Mouse (Mus musculus) gastrocnemius, adult 18-20 months (tissue): ENCODE measurements around the gene Ubxn6. TPM values are rescaled to one million over a fixed set of nuclear protein-coding genes. Genes with fewer than 3 reads are reported as not detected.
"Not testable (repeated sequence)": the region's sequence is repeated elsewhere in the genome, so short reads cannot be mapped to it uniquely, and the experiment has no call there.

Source experiments
- DNase-seq: peaks from one replicate; pipeline ENCODE4 v3.0.0; 2021; ENCODE audit warnings: low spot score
- total RNA-seq, 2 experiments: library from RNA; stranded (reverse); gene quantifications; 2 replicates each; pipeline ENCODE4 v1.2.3; 2021

The Ubxn6 gene
- total RNA-seq, 2 experiments from 2014 or later = 62.9 to 69.0 TPM

- DNase-seq = no peak
Measured at GRCm38 (mm10) chr17:56102927-56103326, 28.1 kb upstream of the Ubxn6 start.

- no peak for DNase-seq
Measured at GRCm38 (mm10) chr17:56102158-56102557, 27.3 kb upstream of the Ubxn6 start.

DNA sequence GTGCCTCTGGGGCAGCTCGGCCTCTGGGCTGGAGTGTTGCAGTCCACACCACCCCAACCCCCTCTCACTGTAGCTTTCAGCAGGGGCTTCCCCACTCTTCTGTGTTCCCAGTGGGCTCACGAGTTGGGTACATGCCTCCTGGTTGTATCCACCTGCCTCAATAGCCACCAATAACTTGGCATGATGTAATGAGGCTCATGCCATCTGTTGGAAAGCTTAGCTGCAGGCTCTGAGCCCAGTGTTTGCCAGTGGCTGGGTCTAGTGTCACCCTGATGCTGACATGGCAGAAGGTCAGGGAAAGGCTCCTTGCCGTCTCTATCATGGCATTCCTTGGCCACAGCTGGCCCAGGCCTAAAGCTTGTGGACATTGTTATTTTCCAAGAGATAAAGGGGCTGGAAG is 26.0 kb upstream of the Ubxn6 start:
- peak; percentile 79 for DNase-seq

DNA sequence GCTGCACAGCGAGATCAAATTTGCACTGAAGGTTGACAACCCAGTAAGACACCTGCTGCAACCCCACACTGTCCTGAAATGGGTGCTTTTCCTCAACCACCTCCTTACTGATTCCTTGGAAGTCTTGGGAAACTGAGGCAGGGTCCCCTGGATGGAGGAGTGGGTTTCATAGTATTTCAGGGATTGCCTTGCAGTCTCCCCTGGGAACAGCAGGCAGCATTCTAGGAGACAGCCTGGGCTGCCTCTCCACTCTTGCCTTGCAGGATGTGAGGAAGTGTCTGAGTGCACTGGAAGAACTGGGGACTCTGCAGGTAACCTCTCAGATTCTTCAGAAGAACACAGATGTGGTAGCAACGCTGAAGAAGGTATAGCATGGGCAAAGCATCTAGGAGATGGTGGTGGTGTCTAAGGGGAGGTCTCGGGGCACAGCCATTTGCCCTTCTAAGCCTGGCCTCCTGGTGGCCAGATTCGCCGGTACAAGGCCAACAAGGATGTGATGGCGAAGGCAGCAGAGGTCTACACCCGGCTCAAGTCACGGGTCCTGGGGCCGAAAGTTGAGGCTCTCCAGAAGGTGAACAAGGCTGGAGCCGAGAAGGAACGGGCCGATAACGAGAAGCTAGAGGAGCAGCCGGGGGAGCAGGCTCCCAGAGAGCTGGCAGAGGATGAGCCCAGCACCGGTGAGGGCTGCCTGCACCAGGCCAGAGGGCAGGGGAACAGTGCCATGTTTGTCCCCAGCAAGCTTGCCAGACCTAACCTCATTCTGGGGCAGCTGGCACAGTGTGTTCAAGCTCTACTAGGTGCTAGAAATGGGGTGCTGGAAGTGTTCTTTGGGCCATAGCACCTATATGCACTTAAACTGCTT is 24.1 kb upstream of the Ubxn6 start:
- peak; percentile 71 for DNase-seq

- no peak for DNase-seq
Measured at GRCm38 (mm10) chr17:56098180-56098579, 23.4 kb upstream of the Ubxn6 start.

- DNase-seq = no peak
Measured at GRCm38 (mm10) chr17:56096883-56097282, 22.1 kb upstream of the Ubxn6 start.

GRCm38 (mm10) chr17:56092794-56093193 is 18.0 kb upstream of the Ubxn6 start:
- DNase-seq = no peak

- no peak for DNase-seq
Measured at GRCm38 (mm10) chr17:56092312-56092711, 17.5 kb upstream of the Ubxn6 start.

GRCm38 (mm10) chr17:56080781-56081585 is 6.2 kb upstream of the Ubxn6 start:
- no peak for DNase-seq

GRCm38 (mm10) chr17:56079921-56080320 is 5.1 kb upstream of the Ubxn6 start:
- DNase-seq = no peak

GRCm38 (mm10) chr17:56078880-56079795 is 4.3 kb upstream of the Ubxn6 start, which contains the start of gene Hdgfl2:
Gene Hdgfl2, plus strand, starts transcription at chr17:56079634.
- peak; percentile 100 for DNase-seq

DNA sequence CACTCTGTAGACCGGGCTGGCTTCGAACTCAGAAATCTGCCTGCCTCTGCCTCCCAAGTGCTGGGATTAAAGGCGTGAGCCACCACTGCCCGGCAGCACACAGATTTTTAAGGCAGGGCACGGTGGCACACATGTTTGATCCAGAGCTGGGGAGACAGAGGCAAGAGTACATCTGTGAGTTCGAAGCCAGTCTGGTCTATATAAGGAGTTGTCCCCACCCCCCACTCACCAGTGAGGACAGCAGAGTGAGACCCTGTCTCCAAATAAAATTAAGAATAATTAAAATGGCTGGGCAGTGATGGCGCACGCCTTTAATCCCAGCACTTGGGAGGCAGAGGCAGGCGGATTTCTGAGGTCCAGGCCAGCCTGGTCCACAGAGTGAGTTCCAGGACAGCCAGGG is 3.5 kb upstream of the Ubxn6 start:
- DNase-seq = not testable (repeated sequence)

- DNase-seq = no peak
Measured at GRCm38 (mm10) chr17:56077523-56077922, 2.7 kb upstream of the Ubxn6 start.

GRCm38 (mm10) chr17:56074097-56074826 is 566 bp downstream of the Ubxn6 start:
- DNase-seq = peak; percentile 86

DNA sequence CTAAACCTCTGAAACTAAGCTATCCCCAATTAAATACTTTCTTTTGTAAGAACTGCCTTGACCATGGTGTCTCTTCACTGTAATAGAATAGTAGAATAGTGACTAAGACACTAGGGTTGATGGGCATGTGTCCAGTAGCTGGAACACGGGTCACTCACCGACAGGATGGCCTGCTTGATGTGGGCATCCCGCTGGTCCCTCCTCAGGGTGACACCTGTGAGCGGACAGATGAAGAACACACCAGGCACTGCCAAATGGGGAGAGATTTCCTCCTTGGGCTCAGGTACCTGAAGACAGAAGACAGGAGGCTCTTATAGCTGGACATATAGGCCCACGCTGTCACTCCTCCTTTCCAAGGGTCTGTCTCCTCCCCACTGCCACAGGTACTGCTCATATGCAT is 2.6 kb downstream of the Ubxn6 start:
- DNase-seq = no peak

DNA sequence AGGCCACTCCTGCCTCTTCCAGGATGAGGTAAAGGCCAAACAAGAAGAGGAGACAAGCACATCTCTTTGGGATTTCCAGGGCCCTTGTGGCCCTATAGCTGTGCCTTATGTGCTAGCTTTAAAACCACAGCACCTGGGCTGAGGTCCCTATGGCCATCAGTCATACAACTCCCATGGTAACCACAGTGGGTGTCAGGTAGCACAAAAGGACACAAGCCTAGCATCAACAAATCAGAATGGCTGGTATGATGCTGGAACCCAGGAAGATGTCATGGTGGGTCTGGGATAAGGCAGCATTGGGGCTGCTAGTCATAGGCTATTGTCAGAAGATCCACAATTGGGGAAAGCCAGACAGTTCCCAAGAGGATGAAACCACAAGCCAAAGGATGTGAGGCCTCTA is 3.7 kb downstream of the Ubxn6 start:
- no peak for DNase-seq

- DNase-seq = no peak
Measured at GRCm38 (mm10) chr17:56069066-56069465, 5.8 kb downstream of the Ubxn6 start.

DNA sequence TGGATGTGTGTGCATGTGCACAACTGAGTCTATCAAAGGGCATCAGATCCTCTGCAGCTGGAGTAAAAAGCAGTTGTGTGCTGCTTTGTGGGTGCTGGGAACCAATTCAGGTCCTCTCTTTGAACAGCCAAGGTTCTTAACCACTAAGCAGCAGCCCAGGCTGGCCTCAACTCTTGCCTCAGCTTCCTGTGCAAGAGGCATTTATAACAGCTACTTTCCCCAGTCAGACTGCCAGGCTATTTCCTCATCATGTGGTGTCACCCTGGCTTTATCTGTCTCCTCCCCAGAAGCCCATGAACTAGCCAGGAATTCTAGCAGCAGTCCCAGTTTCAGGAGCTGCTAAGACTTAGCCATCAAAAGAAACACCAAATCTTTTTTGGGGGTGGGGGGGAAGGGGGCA is 8.4 kb downstream of the Ubxn6 start:
- no peak for DNase-seq

DNA sequence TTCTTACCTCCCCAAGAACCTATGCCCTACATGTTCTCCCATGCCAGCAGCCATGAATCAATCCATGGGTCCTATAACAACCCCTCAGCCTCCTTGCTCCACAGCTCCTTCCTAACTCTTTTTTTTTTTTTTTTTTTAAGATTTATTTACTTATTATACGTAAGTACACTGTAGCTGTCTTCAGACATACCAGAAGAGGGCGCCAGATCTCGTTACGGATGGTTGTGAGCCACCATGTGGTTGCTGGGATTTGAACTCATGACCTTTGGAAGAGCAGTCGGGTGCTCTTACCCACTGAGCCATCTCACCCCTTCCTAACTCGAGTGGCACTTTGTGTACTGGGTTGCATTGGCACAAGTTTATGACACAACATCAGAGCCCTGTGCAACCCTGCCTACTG is 9.1 kb downstream of the Ubxn6 start:
- DNase-seq = not testable (repeated sequence)

DNA sequence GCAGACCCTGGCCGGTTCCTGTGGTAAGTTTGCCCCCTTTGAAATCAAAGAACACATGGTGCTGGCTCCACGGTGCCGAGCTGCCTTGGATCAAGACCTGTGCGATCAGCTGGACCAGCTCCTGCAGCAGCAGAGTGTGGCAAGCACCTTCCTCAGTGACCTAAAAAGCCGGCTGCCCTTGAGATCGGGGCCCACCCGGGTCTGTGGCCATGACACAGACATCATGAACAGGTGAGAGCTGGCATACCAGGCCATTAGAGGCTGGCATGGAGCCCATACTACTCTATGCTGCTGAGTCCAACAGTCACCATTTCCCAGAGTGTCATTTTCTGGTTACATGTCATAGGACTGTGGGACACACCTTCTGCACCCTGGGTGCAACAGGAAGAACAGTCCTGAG is 12.7 kb downstream of the Ubxn6 start:
- DNase-seq = no peak
